Mouse (Mus musculus): ENCODE data around the gene Trpv1.

Gene Trpv1

GRCm38 (mm10) chr11:73235990-73236701 is 2.1 kb downstream of the Trpv1 start:
- DNase-seq (ENCODE audit: low spot score): no peak

GRCm38 (mm10) chr11:73236731-73237130 is 2.6 kb downstream of the Trpv1 start:
- DNase-seq (ENCODE audit: low spot score): no peak

- no peak for DNase-seq (ENCODE audit: low spot score)
Observed at GRCm38 (mm10) chr11:73242199-73242598, 8.1 kb downstream of the Trpv1 start.

GRCm38 (mm10) chr11:73242777-73243176 is 8.7 kb downstream of the Trpv1 start:
- no peak for DNase-seq (ENCODE audit: low spot score)

GRCm38 (mm10) chr11:73257362-73257945 is 23.4 kb downstream of the Trpv1 start:
- DNase-seq (ENCODE audit: low spot score): no peak

GRCm38 (mm10) chr11:73258664-73259063 is 24.6 kb downstream of the Trpv1 start:
- no peak for DNase-seq (ENCODE audit: low spot score)

GRCm38 (mm10) chr11:73260457-73260856 is 26.4 kb downstream of the Trpv1 start:
- no peak for DNase-seq (ENCODE audit: low spot score)

GRCm38 (mm10) chr11:73261385-73261784 is 27.3 kb downstream of the Trpv1 start:
- DNase-seq (ENCODE audit: low spot score): no peak

- no peak for DNase-seq (ENCODE audit: low spot score)
Observed at GRCm38 (mm10) chr11:73267267-73267666, 33.2 kb downstream of the Trpv1 start, which contains the start of gene Trpv3. Trpv3 (plus strand) TSS chr11:73267388.

GRCm38 (mm10) chr11:73274821-73275220 is 40.7 kb downstream of the Trpv1 start:
- DNase-seq (ENCODE audit: low spot score): no peak

- no peak for DNase-seq (ENCODE audit: low spot score)
Observed at GRCm38 (mm10) chr11:73280710-73281109, 46.6 kb downstream of the Trpv1 start.

- DNase-seq (ENCODE audit: low spot score): no peak
Observed at GRCm38 (mm10) chr11:73281528-73282027, 47.5 kb downstream of the Trpv1 start.

GRCm38 (mm10) chr11:73283369-73283768 is 49.3 kb downstream of the Trpv1 start:
- DNase-seq (ENCODE audit: low spot score): no peak

GRCm38 (mm10) chr11:73283926-73284325 is 49.8 kb downstream of the Trpv1 start:
- DNase-seq (ENCODE audit: low spot score): no peak

- DNase-seq (ENCODE audit: low spot score): no peak
Observed at GRCm38 (mm10) chr11:73284351-73284750, 50.3 kb downstream of the Trpv1 start.

- DNase-seq (ENCODE audit: low spot score): no peak
Observed at GRCm38 (mm10) chr11:73289621-73290020, 55.5 kb downstream of the Trpv1 start.

GRCm38 (mm10) chr11:73303123-73303522 is 69.0 kb downstream of the Trpv1 start:
- no peak for DNase-seq (ENCODE audit: low spot score)

Measured in c-Kit-positive CD71-positive TER-119-positive erythroid progenitor cells, embryonic 14.5 days (primary cell).